Mouse (Mus musculus) left cerebral cortex, postnatal 36 days (tissue): ENCODE results near the gene Scamp2. TPM values are rescaled to one million over a fixed set of nuclear protein-coding genes. Genes with fewer than 3 reads are reported as not detected.

Source experiments
- DNase-seq, 2 experiments: peaks; one replicate each; pipeline ENCODE4 v3.0.0; 2021 to 2022; ENCODE audit warnings: low spot score in 2 of 2, mixed read lengths in 1 of 2
- intact Hi-C: fragments of 180-260 bp; cut with DNase I; formaldehyde crosslinking; loops from one replicate; pipeline ENCODE4 v1.15.1; 2025
- total RNA-seq, 2 experiments: library from RNA; stranded (reverse); gene quantifications; 2 replicates each; pipeline ENCODE4 v1.2.3; 2021

The Scamp2 gene
- total RNA-seq, 2 experiments from 2014 or later, result 18.2 to 24.2 TPM

DNA sequence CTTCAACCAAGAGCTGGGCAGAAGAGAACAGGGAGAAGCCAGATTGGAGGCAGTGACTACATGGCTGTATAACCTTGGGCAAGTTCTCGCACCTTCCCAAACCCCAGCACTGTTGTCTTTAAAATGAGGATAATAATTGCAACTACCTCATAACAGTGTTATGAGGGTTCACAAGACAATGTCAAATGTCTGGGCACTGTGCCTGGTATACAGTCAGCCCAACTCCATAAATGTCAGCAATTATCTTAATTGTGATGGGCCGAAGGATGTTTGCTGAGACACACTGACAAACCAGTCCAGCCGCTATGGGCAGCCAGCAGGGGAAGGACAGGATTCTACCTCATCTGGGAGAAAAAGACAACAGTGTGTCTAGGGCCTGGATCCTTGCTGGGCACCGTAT, 54.0 kb downstream of the Scamp2 start:
- DNase-seq, result no peak
- intact Hi-C loops, result no loop called here

DNA sequence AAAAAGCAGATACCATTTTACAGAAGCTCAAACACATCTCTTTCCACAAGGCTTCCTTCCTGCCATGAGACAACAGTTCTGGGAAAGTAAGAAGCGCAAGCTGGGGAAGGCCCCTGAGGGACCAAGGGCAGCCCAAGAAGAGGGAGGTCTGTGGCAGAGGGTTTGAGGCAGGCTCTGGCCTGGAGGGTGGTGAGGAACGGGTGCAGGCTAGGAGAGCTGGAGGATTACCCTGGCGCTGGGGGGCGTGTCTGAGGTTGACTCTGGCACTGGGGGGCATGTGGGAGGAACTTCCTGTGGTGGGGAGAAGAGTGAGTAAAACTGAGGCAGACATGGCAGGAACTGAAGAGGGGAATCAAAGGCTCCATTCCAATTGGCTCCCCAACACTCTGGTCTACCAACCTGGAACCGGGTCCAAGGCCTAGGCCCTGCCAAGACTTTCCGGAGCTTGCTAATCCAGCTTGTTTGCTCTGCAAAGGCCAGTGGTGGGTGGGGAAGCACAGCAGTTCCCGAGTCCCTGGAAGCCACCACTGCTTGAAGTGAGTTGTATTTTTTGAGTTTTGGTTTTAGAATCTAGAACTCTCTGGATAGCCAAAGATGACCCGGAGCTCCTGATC, 56.9 kb downstream of the Scamp2 start:
- intact Hi-C loops, result no loop called here
- DNase-seq, result no peak

DNA sequence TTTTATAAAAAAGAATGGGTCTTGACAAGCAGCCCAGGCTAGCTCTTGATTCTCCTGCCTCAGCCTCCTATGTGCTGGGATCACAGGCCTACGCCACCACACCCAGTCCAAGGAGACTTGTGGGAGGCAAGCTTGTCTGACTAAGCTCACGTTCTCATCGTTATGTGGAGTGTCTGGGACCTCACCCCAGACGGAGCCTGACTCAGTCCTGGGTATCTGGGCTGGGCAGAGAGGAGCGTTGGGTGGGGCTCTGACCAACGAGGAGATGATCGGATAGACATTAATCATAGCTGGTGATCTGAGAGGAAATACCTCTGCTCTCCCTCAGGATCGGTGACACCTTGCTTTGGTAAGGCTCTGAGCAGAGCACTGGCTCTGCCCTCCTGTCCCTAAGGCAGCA, 58.1 kb downstream of the Scamp2 start:
- no peak for DNase-seq
- intact Hi-C loops, result no loop called here

DNA sequence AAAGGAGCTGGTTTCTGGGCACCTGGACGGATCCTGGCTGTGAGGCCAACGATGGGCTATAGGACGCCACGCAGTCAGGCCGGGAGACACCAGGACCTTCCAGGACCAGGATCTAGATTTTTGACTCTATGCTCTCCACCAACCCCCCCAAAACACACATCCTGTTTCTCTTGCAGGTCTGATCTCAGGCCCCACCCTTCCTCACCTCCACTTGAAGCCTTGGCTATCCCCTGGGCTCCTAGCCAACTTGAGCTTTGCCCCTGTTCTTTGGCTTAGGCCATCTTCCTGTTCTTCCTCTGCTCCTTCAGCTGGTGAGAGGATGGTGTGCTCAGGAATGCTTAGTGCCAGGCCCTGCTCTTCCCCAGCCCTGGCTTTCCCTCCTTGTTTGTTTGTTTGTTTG, 59.9 kb downstream of the Scamp2 start, which contains the start of gene Lman1l:
Gene Lman1l (minus strand): TSS at position 101 of the 400 bp plus-strand sequence.
- DNase-seq, result no peak
- intact Hi-C loops, result no loop called here

DNA sequence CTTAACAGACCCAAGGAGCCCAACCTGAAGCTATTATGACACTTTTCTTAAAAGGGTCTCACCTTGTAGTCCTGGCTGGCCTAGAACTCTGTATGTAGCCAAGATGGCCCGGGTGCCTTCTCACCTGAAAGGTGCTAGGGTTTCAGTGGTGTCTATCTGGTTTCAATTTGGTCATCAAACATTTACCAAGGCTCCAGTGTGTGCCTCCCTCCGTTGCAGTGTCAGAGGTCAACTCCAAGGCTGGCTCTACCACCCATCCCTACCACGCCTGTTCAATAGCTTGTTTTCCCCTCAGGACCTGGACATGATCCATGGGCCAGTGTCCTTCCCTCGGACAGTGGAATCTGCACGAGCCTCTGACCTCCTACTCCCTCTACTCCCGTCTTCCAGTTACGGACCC, 63.6 kb downstream of the Scamp2 start:
- intact Hi-C loops, result no loop called here
- no peak for DNase-seq

DNA sequence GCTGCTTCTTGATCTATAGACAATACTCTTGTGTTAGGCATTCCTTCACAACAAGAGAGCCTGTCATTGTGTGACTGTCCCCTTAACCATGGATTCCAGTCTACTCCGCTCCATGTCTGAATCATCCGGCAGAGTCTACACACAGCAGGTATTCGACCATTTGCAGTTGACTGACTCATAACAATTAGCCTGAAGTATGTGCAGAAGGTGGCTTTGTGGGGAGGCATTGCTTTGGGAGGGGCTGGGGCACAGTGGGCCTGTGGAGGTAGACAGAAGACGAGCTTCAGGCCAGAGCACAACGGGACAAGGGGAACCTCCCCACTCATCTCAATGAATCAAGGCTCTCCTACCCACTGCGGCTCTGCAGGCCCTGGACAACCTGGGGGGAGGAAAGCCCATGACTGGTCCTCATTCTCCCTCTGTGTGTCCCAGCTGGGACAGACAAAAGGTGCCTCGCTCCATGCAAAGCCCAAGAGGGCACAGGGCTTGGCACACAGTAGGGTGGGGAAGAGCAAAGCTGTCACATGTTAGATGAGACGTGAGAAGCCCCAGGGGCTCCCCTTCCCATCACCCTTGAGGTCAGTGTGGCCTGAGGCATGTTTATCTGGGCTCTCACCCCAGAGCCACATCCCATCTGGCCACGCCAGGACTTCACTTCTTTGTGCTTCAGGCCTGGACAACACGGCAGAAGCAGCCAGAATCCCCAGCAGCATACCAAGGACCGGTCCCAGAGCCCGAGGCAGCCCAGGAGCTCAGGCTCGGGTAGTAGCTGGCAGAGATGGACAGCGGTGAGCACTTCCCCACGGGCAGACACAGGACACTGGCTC, 65.1 kb downstream of the Scamp2 start:
- no peak for DNase-seq
- intact Hi-C loops, result no loop called here

DNA sequence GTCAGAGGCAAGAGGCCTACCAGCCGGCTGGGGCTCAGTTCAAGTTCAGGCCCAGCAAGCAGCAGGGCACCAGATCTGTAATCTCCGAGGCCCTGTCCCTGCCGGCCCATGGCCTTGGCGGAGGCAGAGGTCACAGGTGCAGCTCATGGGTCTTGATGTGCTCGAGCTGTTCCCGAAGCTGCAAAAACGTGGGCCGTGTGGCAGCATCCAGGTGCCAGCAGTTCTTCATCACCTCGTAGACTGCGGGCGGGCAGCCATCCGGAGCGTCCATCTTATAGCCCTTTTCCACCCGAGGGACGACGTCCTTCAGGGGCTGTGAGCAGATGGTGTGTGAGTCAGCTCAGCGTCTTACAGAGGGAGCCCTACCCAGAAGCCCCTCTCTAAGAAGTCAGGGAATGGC, 66.4 kb downstream of the Scamp2 start:
- intact Hi-C loops, result no loop called here
- DNase-seq, result no peak

DNA sequence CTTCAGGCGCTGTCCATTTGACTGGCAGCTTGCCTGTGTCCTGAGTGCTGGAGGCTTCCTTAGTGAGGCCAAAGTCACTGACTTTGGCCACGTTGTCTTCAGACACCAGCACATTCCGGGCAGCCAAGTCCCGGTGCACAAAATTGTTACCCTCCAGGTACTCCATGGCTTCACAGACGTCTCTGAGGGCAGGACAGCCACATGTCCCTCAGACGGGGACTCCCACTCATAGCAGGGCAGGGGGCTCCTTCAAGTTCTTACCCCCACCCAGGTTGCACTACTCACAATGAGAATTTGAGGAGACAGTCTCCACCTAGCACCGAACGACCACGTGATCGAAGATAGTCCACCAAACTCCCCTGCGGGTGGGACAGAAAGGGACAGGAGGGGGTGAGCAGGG, 67.1 kb downstream of the Scamp2 start:
- intact Hi-C loops, result no loop called here
- no peak for DNase-seq

DNA sequence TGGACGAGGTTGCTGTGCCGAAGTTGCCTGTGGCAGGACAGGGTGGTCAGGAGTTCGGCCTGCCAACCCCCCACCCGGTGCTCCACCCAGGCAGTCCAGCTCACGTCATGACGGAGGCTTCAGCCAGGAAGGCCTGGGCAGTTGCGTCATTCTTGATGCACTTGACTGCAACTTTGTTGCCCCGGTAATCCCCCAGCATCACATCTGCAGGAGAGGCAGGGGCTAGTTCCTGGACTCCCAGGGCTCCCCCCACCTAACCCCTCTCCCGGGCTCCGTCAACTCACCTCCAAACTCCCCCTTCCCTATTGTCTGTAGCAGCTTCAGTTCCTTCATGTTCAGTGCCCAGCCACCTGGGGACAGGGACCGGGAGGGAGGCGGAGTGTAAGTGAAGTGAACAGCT, 68.0 kb downstream of the Scamp2 start:
- no peak for DNase-seq
- intact Hi-C loops, result loop anchor here (1.0 kb wide), 1 partner anchor 17 kb away; no protein-coding TSS in a partner anchor

DNA sequence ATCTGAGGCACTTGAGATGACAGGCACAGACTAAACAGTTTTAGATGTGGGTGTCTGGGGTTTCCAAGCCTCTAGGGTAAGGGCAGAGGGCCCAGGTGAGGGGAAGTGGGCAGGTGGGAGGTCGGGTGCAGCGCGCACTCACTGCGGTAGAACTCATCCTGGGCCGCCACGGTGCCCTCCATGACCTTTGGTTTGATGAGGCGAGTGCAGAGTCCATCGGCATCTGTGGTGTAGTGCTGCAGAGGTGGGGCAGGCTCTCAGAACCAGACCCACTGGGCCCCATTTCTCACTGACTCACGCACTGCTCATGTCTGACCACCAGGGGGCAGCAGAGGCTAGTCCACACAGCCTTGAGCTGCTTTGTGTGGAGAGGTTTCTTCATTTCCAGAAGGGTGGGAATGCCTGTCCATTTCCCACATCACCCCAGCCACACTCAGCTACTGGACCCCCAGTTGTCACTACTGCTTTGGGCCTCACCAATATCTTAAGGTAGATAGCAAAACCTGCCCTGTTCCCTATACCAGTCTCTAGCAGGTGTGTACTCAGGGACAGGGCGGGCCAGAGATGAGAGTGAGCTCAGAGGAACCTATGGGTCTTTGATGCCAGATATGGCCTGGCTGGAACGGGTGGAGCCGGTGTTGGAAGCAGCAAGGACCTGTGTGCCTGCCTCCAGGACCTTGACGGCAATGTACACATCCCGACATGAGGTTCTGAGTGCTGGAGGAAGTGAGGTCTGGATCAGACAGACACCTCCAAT, 68.6 kb downstream of the Scamp2 start:
- intact Hi-C loops, result loop anchor here (1.0 kb wide), 1 partner anchor 16 kb away; no protein-coding TSS in a partner anchor

DNA sequence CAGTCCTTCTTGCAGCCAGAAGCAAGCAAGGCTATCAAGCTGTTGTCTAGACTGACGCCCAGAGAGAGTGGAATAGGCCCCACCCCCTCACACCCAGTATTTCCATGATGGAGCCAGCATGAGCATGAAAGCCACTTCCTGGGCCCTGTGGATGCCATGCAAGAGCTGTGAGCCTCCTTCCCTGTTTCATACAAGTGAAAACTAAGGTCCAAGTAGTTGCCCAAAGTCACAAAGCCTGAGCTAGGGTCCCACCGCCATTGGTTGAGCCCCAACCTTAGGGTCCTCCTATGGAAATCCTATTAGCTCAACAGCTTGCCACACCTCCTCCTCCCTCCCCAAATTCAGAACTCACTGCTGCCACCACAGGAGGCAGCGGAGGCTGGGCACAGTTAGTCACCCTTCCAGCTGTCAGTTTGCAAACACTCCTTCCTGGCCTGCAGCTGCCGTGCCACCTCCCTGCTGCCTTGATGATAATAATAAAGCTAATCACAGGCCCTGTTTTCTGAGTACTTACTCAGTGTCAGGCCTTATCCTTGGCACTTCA, 72.8 kb downstream of the Scamp2 start:
- intact Hi-C loops, result no loop called here
- DNase-seq, result peak in 1 of 2 experiments; percentile 45

More for the DNA sequence above, 68.6 kb downstream of the Scamp2 start:
- peak; percentile 69 to 74 for DNase-seq

DNA sequence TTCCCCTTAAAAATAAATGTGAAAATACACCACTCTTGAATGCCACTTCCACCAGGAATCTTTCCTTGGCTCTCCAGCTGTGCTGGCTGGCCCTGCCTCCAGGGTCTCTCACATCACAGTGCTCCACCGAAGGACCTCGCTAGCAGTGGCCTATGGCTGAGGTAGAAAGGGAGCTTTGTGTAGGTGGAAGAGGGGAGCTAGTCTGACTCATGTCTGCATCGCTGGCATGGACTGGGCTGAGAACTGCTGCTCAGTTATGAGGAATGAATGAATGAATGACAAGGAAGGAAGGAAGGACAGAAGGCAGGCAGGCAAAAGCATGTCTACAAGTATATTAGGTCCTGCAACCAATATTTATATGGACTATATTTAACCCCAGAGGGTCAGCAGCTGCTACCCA, 76.5 kb downstream of the Scamp2 start:
- intact Hi-C loops, result no loop called here
- no peak for DNase-seq

DNA sequence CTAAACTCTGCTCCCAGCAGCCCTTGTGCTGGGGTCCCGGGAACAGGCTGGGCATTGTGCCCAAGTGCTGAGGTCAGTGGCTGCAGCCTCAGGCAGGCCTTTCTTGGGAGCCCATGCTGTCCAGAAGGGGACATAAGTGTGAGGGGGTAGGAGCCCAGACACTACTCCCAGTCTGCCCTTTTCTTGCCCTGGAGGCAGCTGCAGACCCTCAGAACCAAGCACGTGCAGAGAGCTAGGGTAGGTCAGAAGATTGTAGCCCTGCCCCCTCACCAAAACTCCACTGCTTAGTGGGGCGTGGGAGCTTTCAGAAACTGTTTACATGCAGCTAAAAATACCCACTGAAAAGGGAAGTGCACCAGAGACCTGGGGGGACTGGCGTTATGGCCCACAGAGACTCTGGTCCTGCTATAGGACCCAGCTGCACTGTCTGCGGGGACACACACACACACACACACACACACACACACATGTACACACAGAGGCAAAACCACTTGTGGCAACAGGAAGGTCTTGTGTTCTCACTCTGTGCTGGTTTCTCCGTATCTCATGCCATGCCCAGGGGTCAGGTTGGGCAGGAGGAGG, 77.1 kb downstream of the Scamp2 start:
- DNase-seq, result no peak
- intact Hi-C loops, result no loop called here

Other genes starting within 250 kb of the Scamp2 start
- gene Ppcdc, start 120.8 kb upstream of the Scamp2 start, total RNA-seq, result 10 to 100 TPM; 13.8 to 16.6 TPM
- 100 to 1,000 TPM; 381 to 434 TPM for gene Scamp5, start 92.9 kb upstream of the Scamp2 start, total RNA-seq
- gene Rpp25, start 56.9 kb upstream of the Scamp2 start, total RNA-seq, result 10 to 100 TPM; 16.4 to 20.3 TPM
- gene Cox5a, start 39.7 kb upstream of the Scamp2 start, total RNA-seq, result 100 to 1,000 TPM; 378 to 426 TPM
- 10 to 100 TPM; 17.3 to 21.5 TPM for gene Fam219b, start 23.4 kb upstream of the Scamp2 start, total RNA-seq
- 10 to 100 TPM; 63.6 to 66.3 TPM for gene Mpi, start 8.2 kb upstream of the Scamp2 start, total RNA-seq
- 10 to 100 TPM; 23.9 to 38.5 TPM for gene Ulk3, start 28.5 kb downstream of the Scamp2 start, total RNA-seq
- gene Cplx3, start 45.3 kb downstream of the Scamp2 start, total RNA-seq, result 10 to 100 TPM; 16.3 to 27.4 TPM
- not detected for gene Lman1l, start 59.8 kb downstream of the Scamp2 start, total RNA-seq
- gene Csk, start 92.7 kb downstream of the Scamp2 start, total RNA-seq, result 10 to 100 TPM; 36.7 to 38.6 TPM
- not detected for gene Cyp1a2, start 122.8 kb downstream of the Scamp2 start, total RNA-seq
- gene Cyp1a1, start 127.0 kb downstream of the Scamp2 start, total RNA-seq, result under 1 TPM in 1 of 2 experiments, not detected in 1; 0.22 TPM
- gene Edc3, start 147.6 kb downstream of the Scamp2 start, total RNA-seq, result 10 to 100 TPM; 13.2 to 14.9 TPM
- 10 to 100 TPM; 69.2 to 84.8 TPM for gene Clk3, start 204.9 kb downstream of the Scamp2 start, total RNA-seq